Mouse (Mus musculus) heart, adult 11 months (tissue): ENCODE measurements around the gene Hsd17b7.
A peak's percentile ranks its signal among the peaks of the same experiment; 100 is the strongest.

ENCODE experiments used
- DNase-seq: peaks from one replicate; pipeline ENCODE4 v3.0.0; 2022

Gene Hsd17b7

DNA sequence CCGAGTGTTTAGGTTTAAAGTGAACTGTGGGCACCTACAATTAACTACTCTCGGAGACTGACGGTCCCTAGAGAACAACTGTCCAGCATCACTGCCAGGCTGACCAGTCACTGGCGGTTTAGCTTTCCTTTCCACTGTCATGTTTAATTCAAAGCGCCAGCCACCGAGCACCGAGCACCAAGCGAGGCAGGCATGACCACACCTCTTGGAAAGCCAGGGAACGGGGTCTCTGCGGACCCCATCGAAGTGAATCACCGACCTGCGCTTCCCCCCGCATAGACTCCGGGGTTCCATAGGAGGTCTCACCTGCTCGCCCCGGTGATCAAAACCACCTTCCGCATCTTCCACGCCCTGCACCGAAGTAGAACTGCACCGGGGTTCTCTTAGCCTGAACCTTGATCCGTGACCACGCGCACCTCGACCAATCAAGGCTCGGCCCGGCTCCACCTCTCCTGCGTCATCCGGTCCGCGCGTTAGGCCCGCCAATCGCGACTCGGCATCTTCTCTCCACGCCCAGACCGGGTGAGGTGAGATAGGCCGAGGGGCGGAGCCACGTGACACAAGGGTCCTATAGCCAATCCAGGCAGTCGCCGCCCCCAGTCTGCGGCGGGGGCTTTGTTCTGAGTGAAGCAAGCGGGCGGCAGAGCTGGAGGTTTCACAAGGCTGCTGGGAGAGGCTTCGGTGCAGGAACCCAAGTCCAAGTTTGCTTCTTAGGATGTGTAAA, at the start of gene Hsd17b7:
TSS of gene Hsd17b7 (minus strand) at position 450 of the 724 bp plus-strand sequence.
- peak; percentile 100 for DNase-seq

DNA sequence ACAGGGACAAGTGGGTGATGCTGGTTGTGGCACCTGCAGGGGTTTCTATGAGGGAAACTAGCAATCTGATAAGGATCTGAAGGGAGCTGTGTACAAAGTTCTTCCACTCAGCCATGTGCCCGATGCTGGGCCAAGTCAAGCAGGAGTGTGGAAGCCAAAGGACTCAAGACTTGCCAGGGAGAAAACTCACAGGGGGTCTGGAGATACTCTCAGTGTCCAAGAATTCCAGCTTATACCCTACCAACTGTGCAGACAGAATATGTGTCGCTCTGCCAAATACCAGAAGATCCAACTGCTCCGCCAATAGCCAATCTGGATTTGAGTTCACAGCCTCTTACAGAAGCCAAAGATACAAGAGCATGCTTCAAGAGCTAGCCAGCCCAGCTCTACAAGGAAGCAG, 45.7 kb upstream of the Hsd17b7 start:
- peak; percentile 89 for DNase-seq

- peak; percentile 98 for DNase-seq
These were observed 41.9 kb upstream of the Hsd17b7 start for GRCm38 (mm10) chr1:170010716-170011505.

DNA sequence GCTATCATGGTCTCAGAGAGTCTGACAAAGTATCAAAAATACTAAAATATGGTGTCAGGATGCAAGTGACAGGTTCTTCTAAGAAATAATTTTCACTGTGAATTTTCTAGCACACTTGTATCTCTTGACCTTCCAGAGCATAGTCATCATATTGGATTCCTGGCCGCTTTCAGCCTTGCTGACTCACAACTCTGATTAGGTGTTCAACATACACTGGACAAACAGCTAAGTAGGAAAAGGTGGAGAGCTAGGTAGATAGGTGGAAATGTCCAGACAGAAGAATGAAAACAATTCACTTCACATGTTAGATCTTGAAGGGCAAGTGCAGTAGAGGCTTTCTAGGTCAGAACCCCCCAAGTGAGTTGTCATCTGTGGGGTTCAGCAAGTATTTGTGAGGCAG, 40.3 kb upstream of the Hsd17b7 start:
- peak; percentile 23 for DNase-seq

GRCm38 (mm10) chr1:170008432-170009220, 39.6 kb upstream of the Hsd17b7 start:
- peak; percentile 84 for DNase-seq

GRCm38 (mm10) chr1:170006516-170006915, 37.5 kb upstream of the Hsd17b7 start:
- DNase-seq: peak; percentile 97

GRCm38 (mm10) chr1:170005297-170005696, 36.3 kb upstream of the Hsd17b7 start:
- no peak for DNase-seq

DNA sequence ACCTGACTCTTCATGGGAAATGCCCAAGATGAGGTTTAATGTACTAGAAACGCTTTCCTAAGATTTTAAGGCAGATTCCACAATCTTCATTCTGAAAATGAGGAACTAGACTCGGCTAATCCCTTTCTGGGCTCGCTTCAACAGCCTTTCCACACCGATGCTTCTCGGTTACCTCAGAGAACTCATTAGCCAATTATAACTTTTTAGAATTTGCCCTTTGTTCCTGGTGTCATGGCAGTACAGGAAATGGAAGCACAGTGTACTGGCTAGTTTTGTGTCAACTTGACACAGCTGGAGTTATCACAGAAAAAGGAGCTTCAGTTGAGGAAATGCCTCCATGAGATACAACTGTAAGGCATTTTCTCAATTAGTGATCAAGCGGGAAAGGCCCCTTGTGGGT, 24.9 kb upstream of the Hsd17b7 start:
- peak; percentile 61 for DNase-seq

DNA sequence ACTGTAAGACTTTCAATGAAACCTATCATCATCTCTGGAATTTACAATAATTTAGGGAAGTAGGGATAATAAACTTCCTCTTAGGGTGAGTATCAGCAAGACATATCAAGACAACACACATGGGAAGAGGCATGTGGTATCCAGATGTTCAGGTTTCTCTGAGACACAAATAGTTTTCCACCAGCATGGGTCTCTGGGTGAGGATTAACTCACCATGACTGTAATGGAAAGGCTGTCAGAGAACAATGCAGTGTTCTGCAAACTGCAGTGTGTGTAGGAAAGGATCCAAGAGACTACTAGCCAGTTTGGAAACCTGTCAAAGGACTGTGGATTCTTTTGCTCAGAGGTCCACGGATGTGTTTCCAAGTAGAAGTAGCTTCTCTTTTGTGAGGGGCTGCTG, 17.1 kb upstream of the Hsd17b7 start:
- no peak for DNase-seq

DNA sequence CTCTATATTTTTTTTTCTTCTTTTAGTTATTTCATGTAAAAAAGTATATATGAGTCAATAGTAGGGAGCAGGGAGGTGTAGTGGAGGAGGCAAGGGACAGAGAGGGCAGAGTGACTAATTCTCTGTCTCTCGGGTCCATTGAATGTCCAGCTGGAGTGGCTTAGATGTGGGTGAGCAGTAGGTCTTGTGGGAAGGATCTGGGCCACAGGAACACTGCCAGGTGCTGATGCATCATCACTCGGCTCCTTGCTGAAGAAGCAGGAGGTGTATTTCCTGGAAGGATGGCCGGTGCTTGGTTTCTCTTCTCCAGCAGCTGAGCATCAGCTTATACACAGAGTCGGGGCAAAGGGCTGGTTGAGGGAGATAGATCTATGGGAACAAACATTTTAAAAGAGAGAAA, 8.6 kb upstream of the Hsd17b7 start:
- no peak for DNase-seq

DNA sequence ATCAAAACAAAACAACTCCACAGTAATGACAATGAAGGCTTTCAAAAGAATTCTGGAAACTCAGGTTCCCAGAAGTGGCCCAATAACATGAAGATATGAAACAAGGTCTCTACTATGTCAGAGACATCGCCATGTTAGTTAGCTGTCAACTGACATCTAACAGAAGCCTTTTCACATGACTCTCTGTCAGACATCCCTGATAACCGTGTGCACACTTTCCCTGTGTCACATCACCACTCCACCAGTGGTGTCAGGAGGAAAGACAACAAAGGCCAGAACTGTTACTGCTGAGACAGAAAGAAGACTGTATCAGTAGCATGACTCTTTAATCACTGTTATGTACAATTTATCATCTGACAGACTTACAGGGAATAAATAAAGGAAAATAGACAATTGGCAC, 3.0 kb upstream of the Hsd17b7 start:
- DNase-seq: no peak

DNA sequence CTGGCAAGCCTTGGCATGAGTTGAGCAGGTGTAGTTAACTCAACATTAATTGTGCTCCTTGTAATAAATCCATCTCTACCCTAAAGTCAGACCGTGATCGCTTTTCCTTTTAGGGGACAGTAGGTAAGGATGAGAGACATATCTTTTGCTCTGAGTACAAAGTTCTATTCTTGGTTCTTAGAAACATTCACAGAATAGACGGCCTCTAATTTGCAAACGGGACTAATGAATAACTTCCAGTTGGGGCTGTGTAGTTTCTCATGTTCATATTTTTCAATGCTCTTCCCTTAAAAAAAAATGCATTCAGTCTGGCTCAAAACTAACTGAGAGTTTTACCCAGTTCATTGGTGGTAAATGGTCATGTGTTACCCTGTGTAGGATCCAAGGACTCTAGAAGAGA, 1.9 kb upstream of the Hsd17b7 start:
- DNase-seq: no peak

GRCm38 (mm10) chr1:169969516-169969886, 460 bp upstream of the Hsd17b7 start:
- DNase-seq: no peak

DNA sequence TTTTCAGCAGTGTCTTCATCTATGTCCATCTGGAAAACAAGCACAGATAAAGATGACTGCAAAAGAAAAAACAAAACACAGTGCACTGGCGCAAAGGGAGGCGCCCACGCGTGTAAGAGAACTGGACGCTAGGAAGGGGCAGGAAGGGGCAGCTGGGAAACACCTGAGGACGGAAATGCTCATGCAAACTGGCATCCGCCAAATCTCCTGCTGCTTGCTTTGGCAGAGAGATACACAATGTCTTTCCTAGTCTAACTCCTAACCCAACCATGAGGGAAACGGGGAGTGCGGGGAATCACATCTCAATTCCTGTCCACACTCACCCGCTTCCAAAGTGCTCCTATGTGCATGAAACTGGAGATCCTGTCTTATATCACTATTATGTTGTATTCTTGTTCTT, 15.9 kb downstream of the Hsd17b7 start:
- no peak for DNase-seq

DNA sequence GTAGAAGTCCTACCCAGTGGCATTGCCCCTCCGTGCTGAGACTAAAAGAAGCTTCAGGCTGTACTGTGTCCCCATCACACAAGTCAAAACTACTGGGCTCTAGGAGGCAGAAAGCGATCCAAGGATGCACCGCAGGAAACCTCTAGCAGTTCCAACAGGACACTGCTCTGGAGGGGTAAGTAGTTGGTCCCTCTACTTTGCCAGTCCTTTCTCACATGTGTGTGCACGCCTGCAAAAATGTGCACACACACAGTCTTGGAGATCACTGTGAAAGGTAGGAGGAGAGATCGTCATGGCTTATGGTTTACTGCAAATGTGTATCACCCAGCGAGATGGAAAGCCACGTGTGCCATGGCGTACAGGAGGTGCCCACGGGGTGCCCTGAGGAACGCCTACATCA, 16.4 kb downstream of the Hsd17b7 start:
- peak; percentile 76 for DNase-seq

DNA sequence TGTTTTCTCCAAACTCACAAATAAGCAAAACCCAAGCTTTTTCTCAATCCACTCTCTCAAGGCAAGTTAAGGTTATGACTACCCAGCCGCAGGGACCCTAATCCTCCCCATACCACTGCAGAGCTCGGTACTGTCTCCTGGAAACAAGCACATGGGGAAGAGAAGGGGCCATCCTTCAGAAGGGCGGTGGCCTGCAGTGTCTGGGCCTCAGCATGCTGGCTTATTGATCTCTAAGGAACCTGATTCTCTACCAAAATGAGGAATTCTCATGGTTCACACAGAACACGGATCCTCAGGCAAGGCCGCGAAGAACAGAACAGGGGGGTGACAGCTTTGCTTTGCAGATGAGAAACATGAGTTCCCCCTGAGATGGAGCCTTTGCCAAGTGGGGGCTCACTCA, 17.5 kb downstream of the Hsd17b7 start:
- peak; percentile 79 for DNase-seq

DNA sequence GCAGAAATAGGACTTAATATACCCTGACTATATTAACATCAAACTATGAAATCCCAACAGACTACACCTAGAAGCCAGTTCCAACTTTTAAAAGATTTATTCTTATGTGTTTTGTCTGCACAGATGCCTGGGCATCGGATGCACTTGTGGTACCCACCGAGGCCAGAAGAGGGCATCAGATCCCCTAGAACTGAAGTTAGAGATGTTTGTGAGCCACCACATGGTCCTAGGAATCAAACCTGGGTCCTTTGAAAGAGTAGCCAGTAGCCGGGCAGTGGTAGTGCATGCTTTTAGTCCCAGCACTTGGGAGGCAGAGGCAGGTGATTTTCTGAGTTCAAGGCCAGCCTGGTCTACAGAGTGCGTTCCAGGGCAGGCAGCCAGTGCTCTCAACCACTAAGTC, 18.4 kb downstream of the Hsd17b7 start:
- peak; percentile 25 for DNase-seq

GRCm38 (mm10) chr1:169949981-169950380, 19.1 kb downstream of the Hsd17b7 start:
- peak; percentile 15 for DNase-seq

- DNase-seq: peak; percentile 6
These were observed 20.2 kb downstream of the Hsd17b7 start for GRCm38 (mm10) chr1:169948866-169949265.

- DNase-seq: peak; percentile 52
These were observed 20.8 kb downstream of the Hsd17b7 start for GRCm38 (mm10) chr1:169948280-169948679.

GRCm38 (mm10) chr1:169947654-169948053, 21.4 kb downstream of the Hsd17b7 start:
- peak; percentile 66 for DNase-seq

- peak; percentile 67 for DNase-seq
These were observed 23.0 kb downstream of the Hsd17b7 start for GRCm38 (mm10) chr1:169946004-169946403.

- DNase-seq: peak; percentile 31
These were observed 29.7 kb downstream of the Hsd17b7 start for GRCm38 (mm10) chr1:169939345-169939744.
